Mouse (Mus musculus) midbrain, postnatal 0 days (tissue): Measurements from ENCODE around the gene Mrpl18. TPM values are rescaled to one million over a fixed set of nuclear protein-coding genes. Genes with fewer than 3 reads are reported as not detected.

Experiments used
- ATAC-seq: fragments of 200-750 bp; cut with Nextera tagmentation; 2 replicates; pipeline ENCODE4 v1.8.0; 2017; ENCODE audit warnings: moderate number of reproducible peaks, mild to moderate bottlenecking, moderate TSS enrichment, moderate library complexity; ENCODE audit not compliant: low FRiP score
- DNase-seq: peaks from one replicate; pipeline ENCODE4 v3.0.0-alpha.2; 2015; ENCODE audit warnings: low spot score
- H3K27ac ChIP-seq: fragments of 300-500 bp; sonication (generic); 2 replicates; pipeline ENCODE4 v1.5.1; 2014; ENCODE audit warnings: low read depth, mild to moderate bottlenecking, low read length, mixed read lengths
- H3K27me3 ChIP-seq: fragments of 300-500 bp; sonication (generic); 2 replicates; pipeline ENCODE4 v1.6.1; 2014; ENCODE audit warnings: low read length, control low read depth, mixed read lengths; ENCODE audit not compliant: insufficient read depth
- H3K36me3 ChIP-seq: fragments of 300-500 bp; sonication (generic); 2 replicates; pipeline ENCODE4 v1.6.1; 2014; ENCODE audit warnings: low read length, control low read depth, mixed read lengths; ENCODE audit not compliant: insufficient read depth
- H3K4me1 ChIP-seq: fragments of 300-500 bp; sonication (generic); 2 replicates; pipeline ENCODE4 v1.6.1; 2014; ENCODE audit warnings: mild to moderate bottlenecking, control low read depth, antibody characterized with exemption, low read length, mixed read lengths; ENCODE audit not compliant: insufficient read depth
- H3K4me2 ChIP-seq: fragments of 300-500 bp; sonication (generic); 2 replicates; pipeline ENCODE4 v1.6.1; 2014; ENCODE audit warnings: low read depth, mild to moderate bottlenecking, low read length, mixed read lengths; ENCODE audit not compliant: poor library complexity, severe bottlenecking
- H3K4me3 ChIP-seq: fragments of 300-500 bp; sonication (generic); 2 replicates; pipeline ENCODE4 v1.5.1; 2014; ENCODE audit warnings: low read depth, mild to moderate bottlenecking, low read length, moderate library complexity
- H3K9ac ChIP-seq: fragments of 300-500 bp; sonication (generic); replicated peaks from 2 replicates; pipeline ENCODE4 v1.6.1; 2014; ENCODE audit warnings: mild to moderate bottlenecking, low read length, moderate library complexity, mixed read lengths; ENCODE audit not compliant: poor library complexity, severe bottlenecking
- H3K9me3 ChIP-seq: fragments of 300-500 bp; sonication (generic); 2 replicates; pipeline ENCODE4 v1.6.1; 2016; ENCODE audit warnings: low read length, control low read depth
- CTCF ChIP-seq: IDR thresholded peaks from 2 replicates; pipeline ENCODE4 v1.5.1; 2016; ENCODE audit warnings: antibody characterized with exemption, mild to moderate bottlenecking
- WGBS: fragments of 180-500 bp; shearing (Covaris S2); extraction: QIAGEN DNeasy Blood & Tissue Kit; methylation state at CpG from one replicate; pipeline ENCODE4 v1.1.7; 2014; 5-methylcytosine and 5-hydroxymethylcytosine counted together
- polyA plus RNA-seq: library from polyadenylated mRNA; unstranded; fragments of >200 nt; fragmentation: Nextera tagmentation; extraction: Ambion mirVana; gene quantifications from 2 replicates; pipeline ENCODE4 v1.2.1, GENCODE M21; 2015
- total RNA-seq: library from RNA; depleted of rRNA; stranded (reverse); fragments of >200 nt; gene quantifications from 2 replicates; pipeline ENCODE4 v1.2.3, GENCODE M21; 2014

Mrpl18 gene
- total and polyA plus RNA-seq, 2 experiments from 2014 or later: 34.0 to 118 TPM

DNA sequence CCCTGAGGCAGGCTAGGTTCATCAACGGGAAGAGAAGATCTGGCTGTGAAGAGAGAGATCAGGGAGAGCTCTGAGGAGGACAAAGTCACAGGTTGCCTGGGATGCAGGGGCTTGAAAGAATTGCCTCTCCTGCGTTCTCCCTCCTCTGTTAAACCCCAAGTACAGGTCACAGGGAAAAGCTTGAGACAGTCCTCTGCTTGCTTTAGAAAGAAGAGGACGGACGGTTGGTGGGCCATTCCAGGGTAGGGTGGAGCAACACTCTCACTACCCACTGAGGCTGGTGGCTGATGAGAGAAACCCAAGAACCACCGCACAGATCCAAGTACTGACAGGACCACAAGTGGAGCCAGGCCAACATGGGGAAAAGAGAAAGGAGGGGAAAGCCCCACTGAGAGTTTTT, 40.4 kb downstream of the Mrpl18 start, which contains the start of gene Mrgprh:
Gene Mrgprh, plus strand, starts transcription at position 301 of the 400 bp plus-strand sequence.
- no peaks in the 10 kb centered on the region for H3K4me1 ChIP-seq
- ATAC-seq: no peak
- H3K36me3 ChIP-seq: no peaks in the 10 kb centered on the region
- H3K27ac ChIP-seq: no peak within 1 kb of the TSS
- no peak within 1 kb of the TSS for H3K9ac ChIP-seq
- H3K4me3 ChIP-seq: no peak within 1 kb of the TSS
- WGBS: 84% methylated on average over 5 of the region's 5 CpGs
- no peak within 1 kb of the TSS for H3K4me2 ChIP-seq
- H3K27me3 ChIP-seq: no peaks in the 10 kb centered on the region
- no peak for TF ChIP-seq CTCF
- no peak for DNase-seq
- H3K9me3 ChIP-seq: no peaks in the 10 kb centered on the region

DNA sequence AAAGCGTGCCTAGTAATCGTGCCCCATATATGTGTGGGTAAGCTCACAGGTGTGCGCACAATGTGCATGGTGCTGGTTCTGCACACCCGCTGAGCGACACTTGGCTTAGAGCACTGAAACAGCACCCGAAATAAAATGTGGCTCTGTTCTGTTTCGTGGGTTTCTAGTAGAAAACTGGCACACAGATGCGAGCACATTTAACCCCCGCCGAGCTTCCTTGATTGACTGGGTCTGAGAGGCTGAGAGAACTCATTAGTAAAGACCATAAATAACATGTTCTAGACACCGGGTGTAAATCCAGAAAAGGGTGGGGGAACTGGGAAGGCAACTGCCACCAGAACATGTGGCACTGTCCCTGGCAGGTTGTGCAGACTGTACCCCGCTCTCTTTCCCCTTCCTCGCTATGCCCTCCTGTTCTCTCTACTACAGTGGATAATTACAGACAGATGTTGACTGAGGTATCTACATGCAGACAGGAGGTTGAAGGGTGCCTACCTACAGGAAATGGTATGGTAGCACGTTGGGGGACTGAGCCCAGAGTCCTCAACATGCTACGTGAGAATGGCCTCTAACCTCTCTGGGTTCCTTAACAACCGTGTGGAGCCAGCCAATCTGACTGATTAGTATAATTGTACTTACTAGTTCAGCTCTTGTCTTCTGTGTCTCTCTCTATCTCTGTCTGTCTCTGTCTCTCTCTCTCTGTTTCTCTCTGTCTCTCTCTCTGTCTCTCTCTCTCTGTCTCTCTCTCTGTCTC, 43.7 kb downstream of the Mrpl18 start:
- H3K4me1 ChIP-seq: no peaks in the 10 kb centered on the region
- ATAC-seq (no peak), DNase-seq (peak; percentile 17)
- no peaks in the 10 kb centered on the region for H3K36me3 ChIP-seq
- 77% methylated on average over 16 of the region's 16 CpGs for WGBS
- no peak overlapping the region for H3K4me2 ChIP-seq
- H3K4me3 ChIP-seq: no peak overlapping the region
- H3K9me3 ChIP-seq: no peaks in the 10 kb centered on the region
- no peak overlapping the region for H3K27ac ChIP-seq
- no peak for TF ChIP-seq CTCF
- H3K27me3 ChIP-seq: no peaks in the 10 kb centered on the region
- H3K9ac ChIP-seq: no peak overlapping the region

DNA sequence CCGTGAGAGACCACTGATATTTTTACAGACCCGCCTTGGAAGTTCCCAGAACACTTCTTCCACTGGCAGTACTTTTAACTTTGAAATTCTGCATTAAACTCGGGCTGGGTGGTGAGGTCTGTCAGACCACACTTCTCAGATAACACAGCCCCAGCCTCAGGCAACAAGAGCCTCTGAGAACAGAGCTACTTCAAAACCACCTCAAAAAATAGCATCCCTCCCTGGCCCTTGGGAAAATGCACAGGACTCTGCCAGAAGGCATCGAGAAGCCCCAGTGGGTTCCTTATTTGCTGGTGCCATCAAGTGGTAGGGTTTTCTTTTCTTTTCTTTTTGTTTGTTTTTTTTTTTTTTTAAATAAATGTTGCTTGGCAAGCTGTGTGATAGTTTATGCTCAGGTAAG, 47.5 kb downstream of the Mrpl18 start:
- ATAC-seq: no peak
- no peak overlapping the region for H3K9ac ChIP-seq
- H3K27me3 ChIP-seq: no peaks in the 10 kb centered on the region
- H3K36me3 ChIP-seq: no peaks in the 10 kb centered on the region
- no peak overlapping the region for H3K4me2 ChIP-seq
- TF ChIP-seq CTCF: no peak
- H3K4me1 ChIP-seq: no peaks in the 10 kb centered on the region
- H3K4me3 ChIP-seq: no peak overlapping the region
- no peak for DNase-seq
- no peaks in the 10 kb centered on the region for H3K9me3 ChIP-seq
- H3K27ac ChIP-seq: no peak overlapping the region
- 51% methylated on average over 4 of the region's 4 CpGs for WGBS

DNA sequence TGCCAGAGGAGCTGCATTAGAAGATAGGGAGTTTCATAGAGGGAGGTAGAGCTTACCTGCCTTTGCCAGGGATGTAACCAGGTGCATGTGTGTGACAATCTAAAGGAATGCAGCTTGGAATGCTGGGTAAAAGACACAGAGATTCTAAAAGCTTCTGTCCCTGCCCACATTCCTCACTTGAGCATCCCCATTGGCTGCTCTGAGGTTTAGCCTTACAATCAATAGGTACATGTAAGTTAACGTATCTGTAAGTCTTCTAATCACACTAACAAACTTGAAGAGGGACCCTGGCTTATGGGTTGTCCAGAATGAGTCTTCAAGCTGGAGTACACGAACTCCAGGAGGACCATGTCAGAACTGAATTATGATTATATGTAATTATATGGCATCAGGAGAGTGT, 48.1 kb downstream of the Mrpl18 start, which contains the start of gene Mas1:
Gene Mas1, minus strand, starts transcription at position 101 of the 400 bp plus-strand sequence.
- WGBS: 68% methylated on average over 2 of the region's 2 CpGs
- Histone ChIP-seq H3K4me3 (no peak within 1 kb of the TSS), H3K27me3 (no peaks in the 10 kb centered on the region), H3K9ac (no peak within 1 kb of the TSS), H3K9me3 (no peaks in the 10 kb centered on the region), H3K4me2 (no peak within 1 kb of the TSS), H3K4me1 (no peaks in the 10 kb centered on the region), H3K27ac (no peak within 1 kb of the TSS), H3K36me3 (no peaks in the 10 kb centered on the region)
- no peak for TF ChIP-seq CTCF
- ATAC-seq: no peak
- no peak for DNase-seq

DNA sequence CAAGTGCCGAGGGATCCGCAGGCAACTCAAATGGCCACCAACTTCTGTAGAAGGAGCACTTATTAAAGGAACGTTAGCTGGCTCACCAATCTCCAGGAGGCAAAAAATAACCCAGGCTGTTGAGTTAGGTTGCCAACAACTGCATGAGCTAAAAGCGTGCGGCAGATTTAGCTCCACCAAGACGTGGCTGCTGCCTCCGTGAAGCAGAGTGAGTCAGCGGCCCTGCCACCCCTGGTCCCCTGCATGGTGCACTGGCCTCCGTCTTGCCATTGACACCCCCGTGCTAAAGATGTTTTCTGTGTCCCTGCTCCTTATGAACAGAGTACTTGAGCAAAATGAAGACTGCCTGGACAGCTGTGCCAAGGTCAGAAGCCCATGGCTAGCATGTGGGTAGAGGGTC, 49.3 kb downstream of the Mrpl18 start:
- ATAC-seq: no peak
- no peak for DNase-seq
- no peak for TF ChIP-seq CTCF
- Histone ChIP-seq H3K4me3 (no peak overlapping the region), H3K36me3 (no peaks in the 10 kb centered on the region), H3K4me2 (no peak overlapping the region), H3K4me1 (no peaks in the 10 kb centered on the region), H3K27ac (no peak overlapping the region), H3K9me3 (no peaks in the 10 kb centered on the region), H3K27me3 (no peaks in the 10 kb centered on the region), H3K9ac (no peak overlapping the region)
- 87% methylated on average over 10 of the region's 10 CpGs for WGBS

DNA sequence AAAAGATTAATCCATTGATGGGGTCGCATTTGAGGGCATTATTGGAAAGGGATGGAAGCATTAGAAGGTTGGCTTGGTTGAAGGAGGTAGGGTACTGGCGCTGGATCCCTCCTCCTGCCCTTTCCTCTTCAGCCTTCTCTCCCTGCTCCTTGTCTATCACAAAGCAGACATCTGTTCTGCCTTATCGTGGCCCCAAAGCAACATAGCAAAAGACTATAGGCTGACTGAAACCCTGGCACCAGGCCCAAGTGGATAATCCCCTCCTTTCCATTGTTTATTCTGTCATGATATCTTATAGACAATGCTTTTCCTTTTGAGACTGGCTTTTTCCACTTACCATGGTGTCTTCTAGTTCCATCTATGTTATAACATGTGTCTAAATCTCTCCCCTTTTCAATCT, 50.7 kb downstream of the Mrpl18 start:
- Histone ChIP-seq H3K27ac (no peak overlapping the region), H3K4me2 (no peak overlapping the region), H3K36me3 (no peaks in the 10 kb centered on the region), H3K27me3 (no peaks in the 10 kb centered on the region), H3K9ac (no peak overlapping the region), H3K9me3 (no peaks in the 10 kb centered on the region), H3K4me3 (no peak overlapping the region), H3K4me1 (no peaks in the 10 kb centered on the region)
- 40% methylated on average over 3 of the region's 3 CpGs for WGBS
- no peak for TF ChIP-seq CTCF
- ATAC-seq: no peak
- no peak for DNase-seq
